Mouse (Mus musculus) lung, embryonic 16.5 days (tissue): Measurements from ENCODE around the gene Zmynd15. TPM values are rescaled to one million over a fixed set of nuclear protein-coding genes. Genes with fewer than 3 reads are reported as not detected.
"Not testable (repeated sequence)": the region's sequence is repeated elsewhere in the genome, so short reads cannot be mapped to it uniquely, and the experiment has no call there.

Source experiments
- ATAC-seq: fragments of 200-750 bp; cut with Nextera tagmentation; 2 replicates; pipeline ENCODE4 v1.8.0; 2017; ENCODE audit warnings: low read depth, mild to moderate bottlenecking, moderate library complexity
- H3K27ac ChIP-seq: fragments of 300-500 bp; sonication (generic); 2 replicates; pipeline ENCODE4 v1.5.1; 2014; ENCODE audit warnings: mild to moderate bottlenecking, control low read depth, low read length
- H3K27me3 ChIP-seq: fragments of 300-500 bp; sonication (generic); 2 replicates; pipeline ENCODE4 v1.6.1; 2014; ENCODE audit warnings: low read depth, low read length, mixed read lengths; ENCODE audit not compliant: control insufficient read depth, insufficient read depth
- H3K36me3 ChIP-seq: fragments of 300-500 bp; sonication (generic); 2 replicates; pipeline ENCODE4 v1.6.1; 2014; ENCODE audit warnings: low read length; ENCODE audit not compliant: control insufficient read depth, insufficient read depth
- H3K4me1 ChIP-seq: fragments of 300-500 bp; sonication (generic); replicated peaks from 2 replicates; pipeline ENCODE4 v1.6.1; 2014; ENCODE audit warnings: low read length, mixed read lengths; ENCODE audit not compliant: control insufficient read depth, insufficient read depth
- H3K4me2 ChIP-seq: fragments of 300-500 bp; sonication (generic); 2 replicates; pipeline ENCODE4 v1.6.1; 2014; ENCODE audit warnings: low read depth, low read length, control low read depth
- H3K4me3 ChIP-seq: fragments of 300-500 bp; sonication (generic); 2 replicates; pipeline ENCODE4 v1.5.1; 2014; ENCODE audit warnings: mild to moderate bottlenecking, low read length, control low read depth
- H3K9ac ChIP-seq: fragments of 300-500 bp; sonication (generic); 2 replicates; pipeline ENCODE4 v1.6.1; 2014; ENCODE audit warnings: low read length, control low read depth
- H3K9me3 ChIP-seq: fragments of 300-500 bp; sonication (generic); 2 replicates; pipeline ENCODE4 v1.6.1; 2016; ENCODE audit warnings: low read length; ENCODE audit not compliant: control insufficient read depth
- WGBS: fragments of 180-500 bp; shearing (Covaris S2); extraction: QIAGEN DNeasy Blood & Tissue Kit; methylation state at CpG from one replicate; pipeline ENCODE4 v1.1.7; 2014; 5-methylcytosine and 5-hydroxymethylcytosine counted together
- polyA plus RNA-seq: library from polyadenylated mRNA; unstranded; fragments of >200 nt; fragmentation: Nextera tagmentation; extraction: Ambion mirVana; gene quantifications from 2 replicates; pipeline ENCODE4 v1.2.1, GENCODE M21; 2015

Gene Zmynd15
- polyA plus RNA-seq, result 0.48 and 1.0 TPM in 2 replicates

- peak; percentile 24 for ATAC-seq
- H3K27ac ChIP-seq, result no peak within 1 kb of the TSS
- no peaks in the 10 kb centered on the region for H3K27me3 ChIP-seq
- H3K4me3 ChIP-seq, result peak within 1 kb of the TSS; percentile 62
- H3K9me3 ChIP-seq, result no peaks in the 10 kb centered on the region
- H3K4me2 ChIP-seq, result peak within 1 kb of the TSS; percentile 98
- peaks cover 8% of the 10 kb centered on the region for H3K4me1 ChIP-seq
- WGBS, result 14% methylated on average over 30 of the region's 32 CpGs
- H3K36me3 ChIP-seq, result no peaks in the 10 kb centered on the region
- H3K9ac ChIP-seq, result peak within 1 kb of the TSS; percentile 73
These were observed at the start of gene Zmynd15 for GRCm38 (mm10) chr11:70458688-70459600. Gene Zmynd15, plus strand, starts transcription at chr11:70459433.

- Histone ChIP-seq H3K27ac (peak within 1 kb of the TSS; percentile 82), H3K9me3 (no peaks in the 10 kb centered on the region), H3K36me3 (0 out of 2 replicates have a peak, but pooled peaks cover 3% of the 10 kb centered on the region), H3K9ac (peak within 1 kb of the TSS; percentile 99), H3K4me1 (peaks cover 17% of the 10 kb centered on the region), H3K4me3 (peak within 1 kb of the TSS; percentile 95), H3K4me2 (peak within 1 kb of the TSS; percentile 77), H3K27me3 (no peaks in the 10 kb centered on the region)
- ATAC-seq, result peak; percentile 99
- under 1% methylated on average over 59 of the region's 59 CpGs for WGBS
These were observed 49.5 kb upstream of the Zmynd15 start, which contains the start of gene Pelp1 for GRCm38 (mm10) chr11:70409594-70410296. Gene Pelp1, minus strand, starts transcription at chr11:70410031.

- ATAC-seq, result 0 out of 2 replicates have a peak, but pooled peaks have one; percentile 8
- Histone ChIP-seq H3K27ac (peak overlapping the region; percentile 82), H3K9ac (peak overlapping the region; percentile 99), H3K27me3 (no peaks in the 10 kb centered on the region), H3K36me3 (0 out of 2 replicates have a peak, but pooled peaks cover 3% of the 10 kb centered on the region), H3K4me1 (peaks cover 17% of the 10 kb centered on the region), H3K4me2 (peak overlapping the region; percentile 77), H3K4me3 (peak overlapping the region; percentile 95), H3K9me3 (no peaks in the 10 kb centered on the region)
- 58% methylated on average over 6 of the region's 6 CpGs for WGBS
These were observed 49.0 kb upstream of the Zmynd15 start for GRCm38 (mm10) chr11:70410297-70410643.

- Histone ChIP-seq H3K27ac (no peak overlapping the region), H3K4me1 (peaks cover 17% of the 10 kb centered on the region), H3K9ac (no peak overlapping the region), H3K4me3 (no peak overlapping the region), H3K36me3 (no peaks in the 10 kb centered on the region), H3K9me3 (no peaks in the 10 kb centered on the region), H3K27me3 (no peaks in the 10 kb centered on the region), H3K4me2 (no peak overlapping the region)
- no peak for ATAC-seq
- WGBS, result 69% methylated on average over 5 of the region's 5 CpGs
These were observed 46.6 kb upstream of the Zmynd15 start for GRCm38 (mm10) chr11:70412591-70412990.

- no peaks in the 10 kb centered on the region for H3K9me3 ChIP-seq
- H3K4me1 ChIP-seq, result peaks cover 5% of the 10 kb centered on the region; the same call in 1 of the 2 replicates
- WGBS, result 0% methylated on average over 3 of the region's 3 CpGs
- no peak overlapping the region for H3K4me2 ChIP-seq
- no peak overlapping the region for H3K9ac ChIP-seq
- H3K27ac ChIP-seq, result no peak overlapping the region
- no peaks in the 10 kb centered on the region for H3K36me3 ChIP-seq
- ATAC-seq, result no peak
- no peak overlapping the region for H3K4me3 ChIP-seq
- no peaks in the 10 kb centered on the region for H3K27me3 ChIP-seq
These were observed 45.3 kb upstream of the Zmynd15 start for GRCm38 (mm10) chr11:70413961-70414360.

GRCm38 (mm10) chr11:70418199-70418598 lies 41.0 kb upstream of the Zmynd15 start:
- Histone ChIP-seq H3K9ac (no peak overlapping the region), H3K36me3 (no peaks in the 10 kb centered on the region), H3K27me3 (no peaks in the 10 kb centered on the region), H3K4me3 (no peak overlapping the region), H3K27ac (no peak overlapping the region), H3K4me2 (no peak overlapping the region), H3K4me1 (no peaks in the 10 kb centered on the region), H3K9me3 (no peaks in the 10 kb centered on the region)
- ATAC-seq, result no peak
- WGBS, result 56% methylated on average over 4 of the region's 4 CpGs

GRCm38 (mm10) chr11:70419486-70419885 lies 39.7 kb upstream of the Zmynd15 start:
- 21% methylated on average over 5 of the region's 5 CpGs for WGBS
- Histone ChIP-seq H3K27me3 (no peaks in the 10 kb centered on the region), H3K36me3 (no peaks in the 10 kb centered on the region), H3K4me2 (no peak overlapping the region), H3K9ac (no peak overlapping the region), H3K4me3 (no peak overlapping the region), H3K27ac (no peak overlapping the region), H3K4me1 (no peaks in the 10 kb centered on the region), H3K9me3 (no peaks in the 10 kb centered on the region)
- no peak for ATAC-seq

GRCm38 (mm10) chr11:70426598-70426997 lies 32.6 kb upstream of the Zmynd15 start:
- not testable (repeated sequence) for H3K9ac ChIP-seq, H3K4me1 ChIP-seq, H3K9me3 ChIP-seq, H3K4me3 ChIP-seq, H3K4me2 ChIP-seq, ATAC-seq, H3K36me3 ChIP-seq, H3K27ac ChIP-seq, H3K27me3 ChIP-seq
- 71% methylated on average over 6 of the region's 6 CpGs for WGBS

GRCm38 (mm10) chr11:70431574-70431973 lies 27.7 kb upstream of the Zmynd15 start:
- no peak overlapping the region; the same call in 1 of the 2 replicates for H3K27ac ChIP-seq
- peak overlapping the region; percentile 86 for H3K4me3 ChIP-seq
- no peaks in the 10 kb centered on the region; the same call in 1 of the 2 replicates for H3K36me3 ChIP-seq
- WGBS, result 27% methylated on average over 5 of the region's 5 CpGs
- no peaks in the 10 kb centered on the region for H3K27me3 ChIP-seq
- peak overlapping the region; percentile 89 for H3K4me2 ChIP-seq
- no peaks in the 10 kb centered on the region for H3K9me3 ChIP-seq
- peaks cover 14% of the 10 kb centered on the region for H3K4me1 ChIP-seq
- peak overlapping the region; percentile 59 for H3K9ac ChIP-seq
- ATAC-seq, result no peak
